Mouse (Mus musculus) kidney, postnatal 14 days (tissue): ENCODE data around the gene Zfp568.

Experiments
- DNase-seq: peaks from one replicate; pipeline ENCODE4 v3.0.0; 2022; ENCODE audit warnings: mixed read lengths

Gene Zfp568

GRCm38 (mm10) chr7:30060341-30060740 lies 76.6 kb downstream of the Zfp568 start:
- no peak for DNase-seq

GRCm38 (mm10) chr7:30062478-30062877 lies 78.7 kb downstream of the Zfp568 start:
- DNase-seq, result no peak

- no peak for DNase-seq
These were observed 80.9 kb downstream of the Zfp568 start for GRCm38 (mm10) chr7:30064622-30065021.

GRCm38 (mm10) chr7:30072146-30073028 lies 88.6 kb downstream of the Zfp568 start, which contains the start of gene Zfp82:
Zfp82 (minus strand) TSS chr7:30072900.
- DNase-seq, result peak; percentile 84
